Mouse (Mus musculus) MN1 (cell line): ENCODE data around the gene Sncg.

Experiments used
- DNase-seq: peaks from one replicate; pipeline ENCODE4 v3.0.0-alpha.2; 2016; ENCODE audit warnings: low spot score

The Sncg gene

GRCm38 (mm10) chr14:34339446-34339845 is 35.1 kb downstream of the Sncg start:
- no peak for DNase-seq

DNA sequence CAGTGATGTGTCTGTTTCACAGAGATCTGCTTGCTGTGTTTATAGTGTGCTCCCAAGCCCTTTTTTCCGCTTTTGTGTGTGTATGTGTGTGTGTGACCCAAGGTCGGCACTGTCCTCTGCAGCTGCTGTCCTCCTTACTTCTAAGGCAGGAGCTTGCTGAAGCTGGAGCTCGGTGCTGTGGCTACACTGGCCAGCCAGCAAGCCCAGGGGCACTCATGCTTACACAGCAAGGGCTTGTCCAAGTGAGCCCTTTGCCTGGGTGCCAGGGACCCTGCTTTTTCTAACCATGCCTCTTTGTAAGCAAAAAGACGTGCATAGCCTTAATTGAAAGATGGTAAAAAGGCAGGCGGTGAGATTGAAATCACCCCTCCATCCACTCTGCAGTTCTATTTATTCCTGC is 42.1 kb downstream of the Sncg start:
- DNase-seq: no peak

DNA sequence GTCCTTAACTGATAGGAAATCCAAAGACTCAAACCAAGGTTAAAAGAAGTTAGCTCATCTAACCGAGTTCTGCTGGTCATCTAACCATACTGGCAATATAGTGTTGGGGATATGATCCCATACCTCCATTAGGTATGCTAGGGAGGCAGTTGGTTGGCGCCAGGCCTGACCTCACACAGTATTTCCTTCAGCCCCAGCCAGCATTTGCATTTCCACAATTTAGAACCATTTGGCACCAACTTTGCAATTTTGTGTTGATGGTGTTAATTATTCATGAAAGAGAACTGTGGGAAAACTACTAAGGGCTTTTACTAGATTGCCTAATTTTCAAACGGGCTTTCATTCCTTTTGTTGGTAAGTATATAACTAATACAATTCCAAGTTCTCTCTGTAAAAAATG is 42.7 kb downstream of the Sncg start:
- no peak for DNase-seq

- DNase-seq: no peak
Measured at GRCm38 (mm10) chr14:34330657-34331158, 43.9 kb downstream of the Sncg start.

- no peak for DNase-seq
Measured at GRCm38 (mm10) chr14:34327618-34328017, 47.0 kb downstream of the Sncg start.

- DNase-seq: no peak
Measured at GRCm38 (mm10) chr14:34326606-34327005, 48.0 kb downstream of the Sncg start.

DNA sequence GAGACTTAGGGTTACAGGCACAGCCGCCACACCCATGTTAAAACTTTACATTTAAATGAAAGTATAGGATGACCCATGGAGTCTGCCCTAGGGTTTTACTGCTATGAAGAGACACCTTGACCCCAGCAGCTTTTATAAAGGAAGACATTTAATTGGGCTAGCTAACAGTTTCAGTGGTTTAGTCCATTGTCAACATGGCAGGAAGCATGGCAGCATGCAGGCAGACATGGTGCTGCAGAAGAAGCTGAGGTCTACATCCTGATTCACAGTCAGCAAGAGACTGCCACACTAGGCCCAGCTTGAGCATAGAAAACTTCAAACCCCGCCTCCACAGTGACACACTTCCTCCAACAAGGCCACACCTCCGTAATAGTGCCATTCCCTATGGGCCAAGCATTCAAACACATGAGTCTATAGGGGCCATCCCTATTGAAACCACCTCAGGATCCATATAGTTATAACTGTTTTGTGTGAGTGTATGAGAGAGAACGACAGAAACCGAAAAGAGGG is 51.0 kb downstream of the Sncg start:
- no peak for DNase-seq
